8 mouse cellular contexts compared by ENCODE assay signal in the genomic region with DNA sequence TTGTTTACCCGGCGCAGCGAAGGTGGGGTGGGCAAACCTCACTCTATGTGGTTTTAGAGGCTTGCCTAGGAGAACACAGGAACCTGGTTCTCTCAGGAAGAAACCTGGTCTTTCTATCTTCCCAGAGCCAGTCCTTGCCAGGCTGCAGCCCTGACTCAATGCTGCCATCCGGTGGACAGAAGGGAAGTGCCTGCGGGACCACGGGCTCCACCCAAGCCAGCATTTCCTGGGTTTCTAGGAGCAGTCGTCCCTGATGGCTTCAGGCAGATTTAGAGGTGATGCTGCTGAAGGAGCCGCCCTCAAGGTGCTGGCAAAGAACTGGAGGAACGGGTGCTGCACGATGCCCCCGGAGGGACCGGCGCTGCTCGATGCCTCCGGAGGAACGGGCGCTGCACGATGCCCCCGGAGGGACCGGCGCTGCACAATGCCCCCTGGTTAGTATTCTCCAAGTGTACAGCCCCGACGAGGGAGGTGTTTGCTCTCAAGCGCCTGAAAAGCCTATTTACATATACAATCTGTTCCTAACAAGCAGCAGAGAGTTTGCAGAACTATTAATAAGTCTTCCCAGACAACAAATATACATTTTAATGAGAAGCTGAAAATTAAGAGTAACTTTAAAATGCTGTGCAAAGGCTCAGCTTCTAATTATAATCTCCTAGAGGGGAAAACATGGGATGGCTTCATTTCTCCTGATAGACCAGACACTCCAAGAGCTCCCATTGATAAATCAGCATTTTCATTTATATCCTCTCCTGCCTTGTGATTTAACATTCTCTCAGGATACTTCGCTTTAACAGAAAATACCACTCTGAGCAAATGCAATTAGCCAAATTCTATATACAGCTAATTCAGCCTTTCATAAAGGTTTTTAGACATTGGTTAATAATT. TPM values are rescaled to one million over a fixed set of nuclear protein-coding genes. Genes with fewer than 3 reads are reported as not detected.
DNase-seq lines count a peak whose midpoint lies in the region; ATAC-seq and TF ChIP-seq lines count a peak whose summit lies in the region.

No protein-coding gene starts in this region.

- no peak overlapping the region for H3K27ac ChIP-seq in CH12.LX (ENCODE audit: insufficient read depth, low read depth)
- H3K27ac ChIP-seq in forebrain, embryonic 15.5 days (replicated peaks): peak overlapping the region; percentile 98

- no peaks in the 10 kb centered on the region for H3K27me3 ChIP-seq in CH12.LX (replicated peaks)
- no peaks in the 10 kb centered on the region for H3K27me3 ChIP-seq in forebrain, embryonic 15.5 days

- peaks cover 14% of the 10 kb centered on the region for H3K9me3 ChIP-seq in CH12.LX (replicated peaks; ENCODE audit: low read length)
- no peaks in the 10 kb centered on the region for H3K9me3 ChIP-seq in forebrain, embryonic 15.5 days

- intact Hi-C loops in heart, postnatal 25 days (cut with DNase I): loop anchor here (2.0 to 10.0 kb wide), 4 partner anchors 117 to 354 kb away; partner anchors contain the start of gene Efna4

- TF ChIP-seq POLR2A in CH12.LX (IDR thresholded peaks at IDR 0.05; ENCODE audit: low read depth, low read length): no peak

- 2% methylated on average over 25 of the region's 25 CpGs for WGBS in forebrain, embryonic 15.5 days

- H3K4me1 ChIP-seq in CH12.LX (ENCODE audit: control insufficient read depth in 1 of 2, insufficient read depth in 2 of 2): peaks cover 0 to 6% of the 10 kb centered on the region in 2 experiments; a peak in 1 of 4 replicates
- H3K4me1 ChIP-seq in forebrain, embryonic 15.5 days: peaks cover 20% of the 10 kb centered on the region

- TF ChIP-seq RAD21 in CH12.LX (IDR thresholded peaks at IDR 0.05; ENCODE audit: low read depth, low read length): peak; percentile 89

- H3K4me3 ChIP-seq in CH12.LX (replicated peaks in 1 of 3; ENCODE audit: low read depth in 2 of 3, low read length in 2 of 3, poor library complexity in 1 of 3): no peak overlapping the region
- H3K4me3 ChIP-seq in forebrain, embryonic 15.5 days: peak overlapping the region; percentile 61

- dilution Hi-C loops in CH12.LX (cut with MboI; ENCODE audit: extremely low pct_ligation_motif_present, extremely low pct_unique_long_range_greater_than_20kb, low sequenced_read_pairs): no loop called here

- in situ Hi-C loops in CH12.LX (cut with MboI; ENCODE audit: low pct_ligation_motif_present, low pct_unique_long_range_greater_than_20kb, low sequenced_read_pairs): loop anchor here (10.0 to 25.0 kb wide), 2 partner anchors 174 to 352 kb away; partner anchors contain the start of genes Adam15 and Efna4

- no peaks in the 10 kb centered on the region for H3K79me2 ChIP-seq in CH12.LX (replicated peaks; ENCODE audit: control insufficient read depth, extremely low read depth, insufficient read depth, poor library complexity, severe bottlenecking)

- ATAC-seq in cerebellum, adult (ENCODE audit: insufficient number of reproducible peaks, low FRiP score, low TSS enrichment): peak; percentile 88
- peak; percentile 95 for ATAC-seq in forebrain, embryonic 15.5 days (replicated peaks)
- peak; percentile 55; the same call in 1 of the 2 replicates for ATAC-seq in neutrophil, adult 5-6 weeks (ENCODE audit: extremely low read depth, insufficient number of reproducible peaks, low FRiP score, poor library complexity, severe bottlenecking)

- H3K36me3 ChIP-seq in CH12.LX (replicated peaks in 1 of 2; ENCODE audit: control insufficient read depth in 1 of 2, insufficient read depth in 1 of 2, low read length in 1 of 2): no peaks in the 10 kb centered on the region
- H3K36me3 ChIP-seq in forebrain, embryonic 15.5 days: no peaks in the 10 kb centered on the region

- no peak for TF ChIP-seq EP300 in CH12.LX (IDR thresholded peaks at IDR 0.05; ENCODE audit: low read length)

- peak; percentile 59 for DNase-seq in CH12.LX (ENCODE audit: extremely low read depth)
- peak; percentile 45 for DNase-seq in heart, postnatal 25 days (ENCODE audit: low spot score)
- peak; percentile 93 for DNase-seq in layer of hippocampus, adult 11-12 months (ENCODE audit: low spot score)
- DNase-seq in lung, adult 18-20 months: peak; percentile 72 to 77
- DNase-seq in testis, postnatal 14 days (ENCODE audit: low spot score): peak; percentile 68

- TF ChIP-seq CTCF in CH12.LX (conservative IDR thresholded peaks at IDR 0.05 in 1 of 2, IDR thresholded peaks at IDR 0.05 in 1 of 2; ENCODE audit: low read depth in 2 of 2, low read length in 2 of 2): peak; percentile 77 to 93

- H3K9ac ChIP-seq in CH12.LX (ENCODE audit: insufficient read depth, low read depth): no peak overlapping the region
- peak overlapping the region; percentile 93 for H3K9ac ChIP-seq in forebrain, embryonic 15.5 days (replicated peaks)

- no peak overlapping the region for H3K4me2 ChIP-seq in CH12.LX (ENCODE audit: insufficient read depth, low read depth, poor library complexity, severe bottlenecking)
- H3K4me2 ChIP-seq in forebrain, embryonic 15.5 days (replicated peaks): peak overlapping the region; percentile 82

TF ChIP-seq in CH12.LX, 34 proteins besides CTCF, POLR2A, EP300 and RAD21:
- TF ChIP-seq USF1 (IDR thresholded peaks at IDR 0.05; ENCODE audit: low read depth, low read length) (no peak), TBP (conservative IDR thresholded peaks at IDR 0.05; ENCODE audit: low read depth, low read length) (no peak), ZC3H11A (IDR thresholded peaks at IDR 0.05; ENCODE audit: low read depth, low read length) (peak; percentile 50), HCFC1 (IDR thresholded peaks at IDR 0.05; ENCODE audit: low read depth, low read length) (no peak), ZNF384 (IDR thresholded peaks at IDR 0.05; ENCODE audit: low read depth, low read length) (no peak), ZMIZ1 (IDR thresholded peaks at IDR 0.05; ENCODE audit: low read depth, low read length) (no peak), MAX (IDR thresholded peaks at IDR 0.05; ENCODE audit: low read length) (no peak), TCF12 (IDR thresholded peaks at IDR 0.05; ENCODE audit: low read depth, low read length) (no peak), SIN3A (IDR thresholded peaks at IDR 0.05; ENCODE audit: low read length) (no peak), CHD1 (IDR thresholded peaks at IDR 0.05; ENCODE audit: low read depth, low read length) (no peak), JUND (conservative IDR thresholded peaks at IDR 0.05; ENCODE audit: low read depth, low read length) (no peak), MAZ (IDR thresholded peaks at IDR 0.05; ENCODE audit: low read depth, low read length) (no peak), MXI1 (IDR thresholded peaks at IDR 0.05; ENCODE audit: low read depth, low read length) (no peak), KAT2A (IDR thresholded peaks at IDR 0.05; ENCODE audit: insufficient replicate concordance, low read length) (no peak), JUN (IDR thresholded peaks at IDR 0.05; ENCODE audit: insufficient read depth, low read depth, low read length) (no peak), MYC (IDR thresholded peaks at IDR 0.05; ENCODE audit: low read depth, low read length) (no peak), SMC3 (IDR thresholded peaks at IDR 0.05; ENCODE audit: low read depth, low read length) (peak; percentile 94), UBTF (IDR thresholded peaks at IDR 0.05; ENCODE audit: low read depth, low read length) (no peak), PAX5 (IDR thresholded peaks at IDR 0.05; ENCODE audit: low read length) (no peak), ELF1 (IDR thresholded peaks at IDR 0.05; ENCODE audit: low read depth, low read length) (peak; percentile 48; the same call in 1 of the 2 replicates), IRF4 (IDR thresholded peaks at IDR 0.05; ENCODE audit: low read depth, low read length) (no peak), ZKSCAN1 (IDR thresholded peaks at IDR 0.05; ENCODE audit: borderline replicate concordance, low read depth, low read length) (no peak), MAFK (IDR thresholded peaks at IDR 0.05; ENCODE audit: insufficient replicate concordance, low read length) (no peak), RCOR1 (conservative IDR thresholded peaks at IDR 0.05; ENCODE audit: low read depth, low read length) (no peak), MEF2A (IDR thresholded peaks at IDR 0.05; ENCODE audit: borderline replicate concordance, low read depth, low read length) (no peak), ETS1 (conservative IDR thresholded peaks at IDR 0.05; ENCODE audit: low read depth, low read length) (no peak)
TF ChIP-seq in CH12.LX: peak in this region for 3.

RNA-seq across cellular contexts. Expression of gene Adar, which starts 25.9 kb away (rescaled TPM):
- 20.4 and 22.7 TPM in 2 replicates for total RNA-seq in CH12.LX (2012; rRNA removed)
- 11.5 and 12.5 TPM in 2 replicates for total RNA-seq in CH12.LX (2014; rRNA removed)
- polyA plus RNA-seq in CH12.LX (2012; ENCODE audit: insufficient read length, low read depth): 32.4 and 33.1 TPM in 2 replicates
- polyA plus RNA-seq in forebrain, embryonic 15.5 days (2015; fragmentation: Nextera tagmentation; extraction: Ambion mirVana): 25.0 and 25.6 TPM in 2 replicates
- 10 to 100 TPM; 10.8 to 12.2 TPM for total RNA-seq in heart, postnatal 25 days (2021)
- 114 and 118 TPM in 2 replicates for total RNA-seq in neutrophil, adult 5-6 weeks (2017)
